Mouse (Mus musculus): ENCODE results near the gene Elk3.

Elk3 gene

DNA sequence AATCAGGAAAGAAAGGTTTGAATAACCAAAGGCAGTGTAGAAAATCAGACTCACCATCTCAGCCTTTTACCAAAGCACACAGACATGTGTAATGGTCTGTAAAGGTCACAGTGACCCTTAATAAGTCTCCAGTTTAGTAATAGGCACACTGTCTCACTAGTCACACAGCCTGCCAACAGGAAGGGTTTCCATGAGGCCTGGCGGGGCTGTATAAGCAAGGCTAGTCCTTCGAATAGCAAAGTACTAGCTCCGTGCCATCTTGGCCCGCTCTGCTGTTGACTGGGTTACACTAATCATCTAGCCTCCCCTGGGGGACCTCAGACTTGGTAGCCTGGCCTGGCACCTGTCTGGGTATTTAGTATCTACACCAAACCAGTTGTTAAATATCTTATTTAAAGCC is 20.6 kb upstream of the Elk3 start:
- ATAC-seq (ENCODE audit: low TSS enrichment), result no peak

DNA sequence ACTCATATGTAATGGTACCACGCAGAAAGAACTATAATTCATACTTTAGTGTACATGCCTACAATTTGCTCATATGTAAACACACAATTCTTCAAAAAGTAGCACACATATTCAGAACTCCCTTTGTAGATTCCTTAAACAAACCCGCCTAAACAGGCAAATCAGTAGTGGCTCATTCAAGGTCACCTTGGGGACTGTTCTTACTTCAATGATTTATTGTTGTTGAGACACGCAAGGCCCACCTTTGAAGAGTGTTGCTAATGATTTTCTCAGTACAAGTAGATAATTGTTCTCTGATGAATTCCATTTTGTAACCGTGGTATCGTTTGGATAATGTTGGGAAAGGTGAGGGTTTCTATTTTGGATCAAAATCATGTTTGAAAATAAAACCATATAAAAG is 17.4 kb upstream of the Elk3 start:
- ATAC-seq (ENCODE audit: low TSS enrichment), result no peak

DNA sequence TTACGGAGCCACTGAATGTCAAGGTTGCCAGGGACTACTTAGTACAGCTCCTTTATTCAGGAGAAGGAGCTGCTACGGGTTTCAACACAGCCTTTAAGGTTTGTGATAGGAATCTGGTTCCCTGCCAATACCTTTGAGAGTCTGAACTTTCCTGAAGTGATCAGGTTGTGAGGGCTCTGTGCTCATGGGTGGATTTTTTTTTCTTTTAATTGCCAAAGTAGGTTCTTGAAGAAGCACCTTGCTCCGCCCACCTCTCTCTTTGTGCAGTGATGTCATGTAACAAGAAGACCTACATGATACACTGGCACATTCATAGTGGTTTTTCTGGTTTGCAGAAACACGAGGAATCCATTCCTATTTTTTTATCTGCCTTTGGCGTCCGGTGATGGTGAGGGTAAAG is 16.3 kb upstream of the Elk3 start:
- no peak for ATAC-seq (ENCODE audit: low TSS enrichment)

DNA sequence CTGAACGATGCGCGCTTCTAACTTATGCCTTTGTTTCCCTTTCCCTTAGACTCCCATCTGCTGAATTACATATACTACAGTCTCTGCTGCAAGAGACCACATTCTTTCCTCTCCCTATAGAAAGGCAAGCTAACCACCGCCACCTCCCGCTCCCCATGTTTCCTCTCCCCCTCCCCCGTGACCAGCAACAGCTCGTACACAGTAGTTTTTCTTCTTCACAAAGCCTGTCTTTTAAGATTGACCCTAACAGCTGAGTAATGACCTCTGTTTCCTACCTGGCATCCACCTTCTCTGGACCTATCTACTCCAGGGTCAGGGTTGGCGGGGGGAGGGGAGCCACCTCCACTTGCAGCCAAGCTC is 15.8 kb upstream of the Elk3 start:
- no peak for ATAC-seq (ENCODE audit: low TSS enrichment)

DNA sequence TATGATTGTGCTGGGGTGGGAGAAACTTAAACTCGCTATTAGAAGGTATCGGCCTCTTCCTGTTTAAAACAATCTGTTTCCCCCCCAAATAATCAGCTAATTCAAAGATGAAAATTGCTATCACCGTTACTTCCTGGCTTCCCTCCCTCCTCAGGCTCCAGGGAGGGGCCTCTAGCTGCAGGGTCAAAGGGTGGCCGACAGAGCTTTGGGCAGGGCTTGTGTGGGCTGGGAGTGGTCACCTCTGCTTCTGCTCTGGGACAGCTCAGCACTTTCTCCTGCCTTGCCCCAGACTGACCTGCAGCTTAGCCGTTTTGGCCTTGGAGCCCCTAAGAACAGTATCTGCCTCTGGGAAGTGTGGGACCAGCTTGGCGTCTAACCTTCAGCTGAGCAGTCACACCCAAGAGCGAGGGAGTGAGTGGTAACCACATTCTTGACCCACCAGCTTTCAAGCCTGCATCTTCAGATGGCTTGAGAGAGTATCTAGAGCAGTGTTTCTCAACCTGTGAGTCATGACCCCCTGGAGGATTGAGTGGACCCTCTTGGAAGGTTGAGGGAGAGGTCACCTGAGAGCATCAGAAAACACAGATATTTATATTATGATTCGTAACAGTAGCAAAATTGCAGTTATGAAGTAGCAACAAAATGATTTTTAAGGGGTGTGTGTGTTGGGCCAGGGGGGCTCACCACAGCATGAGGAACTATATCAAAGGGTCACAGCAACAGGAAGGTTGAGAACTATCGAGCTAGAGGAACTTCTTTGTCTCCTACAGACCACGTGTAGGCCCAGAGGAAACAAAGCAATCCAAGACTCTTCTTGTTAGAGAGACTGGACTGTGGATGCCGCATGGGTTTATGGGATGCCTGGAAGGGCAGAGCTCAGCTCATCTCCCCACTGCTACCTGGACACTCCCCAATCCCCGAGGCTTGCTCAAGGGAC is 15.1 kb upstream of the Elk3 start:
- ATAC-seq (ENCODE audit: low TSS enrichment), result no peak

DNA sequence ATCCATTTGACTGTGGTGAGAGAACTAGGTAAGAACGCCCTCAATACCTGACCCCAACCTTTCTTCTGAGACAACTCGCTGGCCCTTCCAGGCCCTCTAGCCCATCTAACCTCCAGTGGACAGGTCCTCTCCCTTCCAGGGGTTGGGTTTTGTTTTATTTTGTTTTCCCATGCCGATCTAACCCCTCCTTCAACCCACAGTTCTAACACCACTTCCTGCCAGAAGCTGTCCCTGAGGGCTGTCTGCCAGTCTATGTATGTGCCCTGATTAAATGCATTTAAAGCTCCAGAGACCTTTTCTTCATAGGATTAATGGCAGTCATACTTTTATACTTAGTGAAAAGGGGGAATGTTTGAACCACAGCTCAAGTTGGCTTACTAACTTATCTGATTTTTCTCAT is 14.4 kb upstream of the Elk3 start:
- ATAC-seq (ENCODE audit: low TSS enrichment), result no peak

DNA sequence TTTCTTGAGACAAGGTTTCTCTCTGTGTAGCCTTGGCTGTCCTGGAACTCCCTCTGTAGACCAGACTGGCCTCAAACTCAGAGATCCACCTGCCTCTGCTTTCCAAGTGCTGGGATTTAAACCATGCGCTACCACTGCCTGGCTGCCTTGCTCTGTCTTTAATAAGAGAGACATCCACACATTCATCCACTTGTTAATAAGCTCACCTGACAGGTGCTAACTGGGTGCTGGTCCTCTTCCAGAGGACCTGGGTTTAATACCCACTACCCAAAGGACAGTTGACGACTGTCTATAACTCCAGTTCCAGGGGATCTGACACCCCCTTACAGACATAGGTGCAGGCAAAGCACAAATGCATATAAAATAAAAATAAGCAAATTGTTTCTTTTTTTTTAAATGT is 13.5 kb upstream of the Elk3 start:
- no peak for ATAC-seq (ENCODE audit: low TSS enrichment)

DNA sequence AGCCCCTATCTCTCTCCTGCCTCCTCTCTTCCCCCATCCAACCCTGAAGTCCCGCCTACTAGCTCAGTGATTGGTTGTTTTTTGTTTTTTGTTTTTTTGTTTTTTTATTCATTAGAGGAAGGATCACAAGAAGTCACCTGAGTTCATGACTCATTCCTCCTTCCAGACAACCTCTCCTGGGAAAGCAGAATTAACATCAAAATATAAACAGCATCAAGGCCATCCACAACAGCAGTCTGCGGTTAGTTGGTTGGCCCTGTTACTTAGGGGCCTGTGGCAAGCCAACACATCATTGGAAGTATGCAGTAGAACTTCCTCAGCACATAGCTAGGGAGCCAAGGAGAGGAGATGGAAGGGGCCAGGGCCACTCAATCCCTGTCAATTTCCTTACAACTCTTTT is 12.7 kb upstream of the Elk3 start:
- ATAC-seq (ENCODE audit: low TSS enrichment), result no peak

DNA sequence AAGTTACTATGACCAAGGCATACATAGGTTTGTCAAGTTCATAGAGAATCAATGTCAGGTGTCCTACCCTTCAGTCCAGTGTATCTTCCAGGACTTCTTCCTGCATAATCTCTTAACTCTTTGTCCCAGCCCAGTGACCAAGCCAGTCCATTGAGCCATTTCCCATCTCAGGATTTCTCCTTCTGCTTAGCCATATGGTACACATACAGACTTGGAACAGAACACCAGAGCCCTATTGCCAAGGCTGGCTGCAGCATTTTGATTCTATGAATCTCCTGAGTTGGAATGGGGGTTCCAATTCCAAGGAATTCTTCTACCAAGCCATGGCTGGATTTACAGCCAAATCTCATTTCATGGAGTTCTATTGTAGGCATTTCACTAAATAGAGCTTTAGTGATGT is 10.8 kb upstream of the Elk3 start:
- ATAC-seq (ENCODE audit: low TSS enrichment), result peak; percentile 23; the same call in 1 of the 2 replicates

DNA sequence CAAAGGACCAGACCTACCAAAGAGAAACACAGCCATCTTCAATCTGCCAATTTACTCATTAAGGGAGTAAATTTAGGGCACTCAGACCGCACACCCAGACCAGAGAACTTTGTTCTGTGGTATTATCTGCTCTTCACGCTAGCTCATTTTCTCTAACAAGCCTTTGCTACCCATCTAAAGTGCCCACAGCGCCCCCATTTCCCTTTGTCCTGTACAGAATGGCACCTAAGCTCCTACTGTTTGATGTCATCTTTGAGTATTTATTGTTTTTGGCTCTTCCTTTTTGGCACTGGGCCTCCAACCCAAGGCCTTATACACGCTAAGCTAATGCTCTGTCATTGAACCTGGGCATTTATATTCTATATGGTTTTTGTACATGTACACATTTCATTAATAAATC is 9.2 kb upstream of the Elk3 start:
- ATAC-seq (ENCODE audit: low TSS enrichment), result no peak

DNA sequence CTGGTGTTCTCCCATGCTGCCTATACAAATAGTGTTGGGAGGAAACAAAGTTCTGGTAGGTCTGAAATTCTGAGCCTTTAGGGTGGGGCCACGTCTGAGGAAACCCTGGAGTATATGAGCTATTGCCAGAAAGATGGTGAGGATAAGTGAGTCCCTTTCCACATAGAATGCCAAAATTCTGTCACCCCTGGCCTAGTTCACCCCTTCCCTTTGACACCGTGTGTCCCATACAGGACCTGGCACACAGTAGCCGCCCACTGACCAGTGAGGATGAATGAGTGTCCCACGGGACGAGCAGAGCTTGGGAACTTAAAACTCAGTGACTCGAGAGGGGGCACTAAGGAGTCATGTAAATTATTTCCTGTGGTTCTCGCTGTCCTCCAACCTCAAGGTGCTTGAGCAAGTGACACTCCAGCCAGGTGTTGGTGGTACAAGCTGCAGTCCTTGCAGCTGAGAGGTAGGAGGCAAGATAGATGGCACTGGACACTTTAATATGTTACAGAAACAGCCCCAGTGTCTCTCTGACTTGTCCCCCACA is 8.7 kb upstream of the Elk3 start:
- no peak for ATAC-seq (ENCODE audit: low TSS enrichment)

DNA sequence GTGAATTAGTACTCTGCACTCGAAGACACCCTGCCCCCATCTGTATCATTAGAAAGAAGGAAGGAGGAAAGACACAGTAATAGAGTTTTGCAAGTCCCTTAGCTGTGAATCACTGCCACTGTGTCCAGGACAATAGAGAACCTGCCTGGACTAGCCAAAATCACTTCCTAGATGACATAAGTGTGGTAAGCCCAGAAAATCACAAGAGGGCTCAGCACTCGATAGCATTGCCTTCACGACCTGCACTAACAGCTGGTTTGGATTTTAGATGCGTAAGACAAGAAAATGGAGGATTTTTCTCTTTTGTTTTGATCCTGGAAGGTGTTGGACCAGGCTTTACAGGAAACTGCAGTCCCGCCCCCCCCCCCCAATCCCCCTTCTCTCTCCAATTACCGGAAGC is 6.0 kb upstream of the Elk3 start:
- no peak for ATAC-seq (ENCODE audit: low TSS enrichment)

DNA sequence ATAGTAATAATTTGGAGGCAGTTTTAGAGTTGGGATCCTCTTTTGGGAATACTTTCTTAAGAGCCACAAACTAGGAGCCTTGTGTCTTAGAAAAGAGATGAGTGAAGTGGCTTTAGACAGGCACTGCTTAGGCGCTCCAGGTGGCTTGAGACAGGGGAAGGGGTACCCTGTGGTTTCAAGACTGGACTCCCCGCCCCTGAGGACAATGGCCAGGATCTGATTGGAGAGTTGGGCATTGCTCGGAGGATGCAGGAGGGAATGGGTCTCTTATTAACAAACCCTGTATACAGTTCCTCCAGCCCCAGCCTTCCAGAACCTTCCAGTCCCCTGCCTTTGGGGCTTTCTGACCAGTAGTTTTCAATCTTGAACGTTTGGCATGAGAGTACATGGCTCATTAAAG is 641 bp upstream of the Elk3 start:
- no peak for ATAC-seq (ENCODE audit: low TSS enrichment)

DNA sequence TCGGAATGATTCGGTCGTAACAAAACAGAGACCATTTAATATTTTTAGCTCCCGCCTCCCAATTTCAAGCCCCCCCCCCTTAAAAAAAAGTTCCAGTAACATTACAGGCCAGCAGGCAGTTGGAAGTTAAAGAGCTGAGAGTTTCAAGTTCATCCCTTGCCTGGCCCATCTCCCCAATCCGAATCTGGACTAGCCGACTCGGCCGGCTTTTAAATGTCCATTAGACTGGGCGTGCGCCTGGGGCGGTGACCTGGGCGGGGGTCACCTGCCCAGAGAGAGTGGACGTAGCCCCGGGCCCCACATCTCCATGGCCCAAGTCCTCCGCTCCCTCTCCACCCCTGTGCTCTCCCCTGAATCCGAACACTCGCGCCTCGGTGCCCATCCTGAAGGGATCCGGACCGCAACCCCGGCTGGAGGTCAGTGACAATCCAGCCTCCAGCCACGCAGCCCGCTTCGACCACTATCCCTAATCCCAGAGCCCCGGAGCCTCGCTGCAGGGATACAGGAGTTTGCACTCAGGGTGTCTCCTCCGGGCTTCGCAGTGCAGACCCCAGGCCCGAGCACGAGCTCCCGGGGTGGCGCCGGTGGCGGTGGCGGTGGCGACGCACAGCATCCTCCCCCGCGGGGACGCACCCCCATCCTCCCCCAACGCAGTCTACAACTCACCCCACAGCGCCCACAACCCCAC is 857 bp downstream of the Elk3 start:
- ATAC-seq (ENCODE audit: low TSS enrichment), result no peak

DNA sequence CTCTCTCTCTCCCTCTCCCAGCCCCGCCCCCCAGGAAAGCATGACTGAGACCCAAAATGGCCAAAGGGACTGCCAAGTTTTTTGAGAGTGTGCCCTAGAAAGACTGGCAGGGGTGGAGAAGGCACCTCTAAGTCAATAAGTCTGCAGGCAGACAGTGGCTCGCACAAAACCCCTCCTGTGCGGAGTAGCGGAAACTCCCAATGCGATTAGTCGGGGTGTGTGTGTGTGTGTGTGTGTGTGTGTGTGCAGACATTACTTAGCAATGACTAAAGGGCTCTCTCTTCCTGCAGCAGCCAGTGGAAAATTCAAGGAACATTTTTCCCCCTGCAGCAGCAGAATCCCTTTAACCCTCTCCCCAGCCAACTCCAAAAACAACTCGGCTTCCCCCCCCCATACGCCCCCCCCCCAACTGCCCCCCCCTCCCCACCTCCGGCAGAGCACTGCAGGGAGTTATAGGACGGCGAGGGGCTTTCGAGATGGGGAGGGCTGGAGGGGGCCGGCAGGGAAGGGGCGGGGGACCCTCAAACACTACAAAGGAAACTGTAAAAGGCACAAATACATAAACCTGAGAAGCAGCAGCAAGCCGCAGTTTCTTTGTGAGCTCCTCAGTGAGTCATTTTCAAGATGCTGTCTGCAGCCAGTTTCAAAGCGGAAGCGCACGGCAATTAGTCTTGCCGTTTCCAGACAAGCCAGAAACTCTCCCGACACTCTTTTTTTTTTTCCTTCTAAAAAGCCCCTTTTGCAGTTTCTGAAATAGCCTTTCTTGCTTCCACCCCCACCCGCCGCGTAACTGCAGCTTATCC is 1.6 kb downstream of the Elk3 start:
- peak; percentile 79 for ATAC-seq (ENCODE audit: low TSS enrichment)

DNA sequence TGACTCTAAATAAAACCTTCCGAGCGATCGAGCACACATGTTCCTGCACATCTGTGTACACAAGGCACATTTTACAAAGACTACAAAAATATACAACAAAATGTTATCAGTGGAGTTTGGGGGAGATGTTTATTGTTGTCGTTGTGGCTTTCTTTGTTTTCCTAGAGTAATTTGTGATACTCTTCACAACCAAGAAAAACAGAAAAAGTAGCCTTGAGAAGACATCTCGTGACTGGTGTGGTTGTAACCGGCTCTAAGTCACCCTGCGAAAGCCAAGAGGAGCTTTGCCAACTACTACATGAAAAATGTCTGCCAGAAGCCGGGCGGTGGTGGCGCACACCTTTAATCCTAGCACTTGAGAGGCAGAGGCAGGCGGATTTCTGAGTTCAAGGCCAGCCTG is 4.6 kb downstream of the Elk3 start:
- ATAC-seq (ENCODE audit: low TSS enrichment), result no peak

DNA sequence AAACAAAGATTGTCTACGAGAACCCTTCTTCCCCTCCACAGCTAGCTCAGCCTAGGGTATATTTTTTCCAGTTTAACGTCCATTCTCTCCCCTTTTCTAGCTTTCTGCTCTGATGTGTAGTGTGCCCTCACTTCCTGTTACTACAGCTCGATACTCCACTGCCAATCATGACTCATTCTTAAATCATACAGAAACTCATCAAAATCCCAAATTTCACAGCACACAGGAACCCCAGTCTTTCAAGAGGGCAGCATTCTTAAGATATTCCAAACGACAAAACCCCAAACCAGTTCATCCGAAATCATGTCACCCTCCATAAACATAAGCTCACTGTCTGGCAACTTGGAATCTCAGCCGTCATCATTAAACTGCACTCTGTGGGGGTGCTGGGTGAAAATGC is 5.0 kb downstream of the Elk3 start:
- ATAC-seq (ENCODE audit: low TSS enrichment), result no peak

DNA sequence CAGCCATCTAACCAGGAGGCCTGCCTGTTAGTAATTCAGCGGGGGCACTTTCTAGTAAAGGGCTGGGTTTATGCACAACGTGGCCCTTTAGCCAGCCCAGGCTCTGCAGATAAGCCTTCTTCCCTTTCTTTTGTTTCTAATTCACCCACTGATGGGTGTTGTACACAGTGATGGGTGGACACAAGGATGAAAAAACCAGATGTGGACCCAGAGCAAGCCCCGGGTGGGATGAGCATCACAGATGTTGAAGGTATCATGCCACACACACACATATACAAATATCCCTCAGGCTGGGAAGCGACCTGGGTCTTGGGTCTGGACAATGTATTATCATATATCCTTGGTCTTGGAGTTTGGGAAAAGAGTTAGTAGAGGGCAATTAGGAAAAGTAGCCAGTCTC is 7.7 kb downstream of the Elk3 start:
- ATAC-seq (ENCODE audit: low TSS enrichment), result no peak

DNA sequence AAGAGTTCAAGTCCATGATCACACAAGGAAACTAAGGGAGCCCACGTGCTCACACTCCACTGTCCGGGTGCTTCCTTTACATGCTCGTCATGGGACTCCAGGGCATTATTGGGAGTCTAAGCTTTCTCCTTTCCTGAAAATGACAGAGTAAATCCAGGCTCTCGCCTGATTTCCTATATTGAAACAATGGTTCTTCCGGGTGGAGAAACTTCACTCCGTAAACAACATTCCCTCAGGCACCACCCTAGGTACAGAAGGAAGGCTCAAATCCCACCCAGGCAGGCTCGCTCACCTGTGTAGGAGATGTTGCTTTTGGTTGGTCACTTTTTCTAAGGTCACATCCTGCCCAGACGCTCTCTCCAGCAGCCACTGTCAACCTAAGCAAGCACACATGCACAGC is 9.1 kb downstream of the Elk3 start:
- no peak for ATAC-seq (ENCODE audit: low TSS enrichment)

DNA sequence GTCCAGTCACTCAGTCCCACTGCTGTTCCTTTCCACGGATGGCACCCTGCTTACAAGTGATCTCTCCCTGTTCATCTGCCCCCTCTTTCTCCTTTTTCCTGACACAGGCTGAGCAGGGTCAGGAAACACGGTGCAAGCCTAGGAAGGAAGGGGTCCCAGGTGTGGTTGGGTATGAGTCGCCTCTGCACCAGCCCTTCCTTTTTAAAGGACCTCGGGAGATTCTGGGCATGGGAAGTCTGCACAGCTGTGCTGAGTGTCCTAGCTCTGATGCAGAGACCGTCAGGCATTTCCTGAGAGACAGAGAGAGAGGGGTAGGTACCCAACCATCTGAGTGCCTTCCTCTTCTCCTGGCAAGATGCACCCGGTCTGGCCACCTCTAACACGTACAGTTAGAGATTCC is 12.7 kb downstream of the Elk3 start:
- ATAC-seq (ENCODE audit: low TSS enrichment), result peak; percentile 42; the same call in 1 of the 2 replicates

DNA sequence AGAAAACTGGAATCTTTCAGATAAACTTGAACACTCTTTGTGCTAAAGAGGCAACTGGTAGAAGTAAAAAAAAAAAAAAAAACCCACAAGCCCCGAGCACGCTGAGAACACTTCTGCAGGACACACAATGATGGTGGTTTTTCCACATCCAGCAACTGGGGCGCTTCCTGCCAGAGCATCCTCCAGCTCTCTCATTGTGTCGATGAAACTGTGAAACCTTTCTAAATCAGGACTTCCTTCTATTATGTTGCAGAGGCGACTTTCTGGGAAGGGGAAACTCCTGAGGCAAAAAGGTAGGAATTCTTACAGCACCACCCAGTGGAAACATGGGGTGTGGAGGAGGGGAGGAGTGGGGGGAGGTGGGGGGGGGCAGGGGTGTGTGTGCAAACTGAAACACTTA is 13.2 kb downstream of the Elk3 start:
- ATAC-seq (ENCODE audit: low TSS enrichment), result peak; percentile 56; the same call in 1 of the 2 replicates

DNA sequence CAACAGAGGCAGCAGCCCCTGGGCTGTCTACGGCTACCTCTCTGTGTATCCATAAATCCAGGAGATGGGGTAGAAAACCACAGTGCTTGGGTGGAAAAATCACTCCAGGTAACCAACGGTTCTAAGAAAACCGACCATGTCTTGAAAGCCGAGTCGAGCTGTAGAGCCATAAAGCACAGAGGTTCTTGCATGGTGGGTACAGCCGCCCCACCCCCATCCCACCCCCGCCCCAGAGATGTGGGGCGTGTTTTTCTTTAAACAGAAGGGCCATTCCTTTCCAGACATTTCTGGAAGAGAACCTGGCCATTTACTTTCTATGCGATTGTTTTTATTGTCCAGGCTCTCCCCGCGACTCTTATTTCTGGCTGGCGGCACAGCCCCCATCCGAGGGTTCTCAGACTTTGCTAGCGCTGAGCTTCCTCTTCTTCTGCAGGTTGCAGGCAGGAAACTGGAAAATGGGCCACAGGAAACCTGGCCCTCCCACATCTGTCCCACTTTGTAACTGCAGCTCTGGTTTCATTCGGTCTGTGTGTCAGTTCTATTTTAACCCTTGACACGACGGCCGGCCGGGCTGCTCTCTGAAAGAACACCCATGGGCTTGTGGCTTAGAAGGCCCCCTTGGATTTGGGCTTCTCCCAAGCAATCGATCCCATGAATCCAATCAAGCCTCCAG is 16.3 kb downstream of the Elk3 start:
- 0 out of 2 replicates have a peak, but pooled peaks have one; percentile 32 for ATAC-seq (ENCODE audit: low TSS enrichment)

All from frontal cortex, adult (tissue).